Mouse (Mus musculus) cortical plate, adult 2 months (tissue): ENCODE results near the gene Sh3bp5.

Experiments
- CTCF ChIP-seq: fragments of 200-500 bp; IDR thresholded peaks from 2 replicates; pipeline ENCODE4 v1.5.1; 2011; ENCODE audit warnings: mild to moderate bottlenecking, control low read depth, low read length; ENCODE audit not compliant: insufficient read depth; ENCODE audit errors: extremely low read depth
- POLR2A ChIP-seq: fragments of 200-500 bp; IDR thresholded peaks from 2 replicates; pipeline ENCODE4 v1.6.1; 2011; ENCODE audit warnings: mild to moderate bottlenecking, low read length, control low read depth; ENCODE audit not compliant: insufficient read depth; ENCODE audit errors: extremely low read depth

DNA sequence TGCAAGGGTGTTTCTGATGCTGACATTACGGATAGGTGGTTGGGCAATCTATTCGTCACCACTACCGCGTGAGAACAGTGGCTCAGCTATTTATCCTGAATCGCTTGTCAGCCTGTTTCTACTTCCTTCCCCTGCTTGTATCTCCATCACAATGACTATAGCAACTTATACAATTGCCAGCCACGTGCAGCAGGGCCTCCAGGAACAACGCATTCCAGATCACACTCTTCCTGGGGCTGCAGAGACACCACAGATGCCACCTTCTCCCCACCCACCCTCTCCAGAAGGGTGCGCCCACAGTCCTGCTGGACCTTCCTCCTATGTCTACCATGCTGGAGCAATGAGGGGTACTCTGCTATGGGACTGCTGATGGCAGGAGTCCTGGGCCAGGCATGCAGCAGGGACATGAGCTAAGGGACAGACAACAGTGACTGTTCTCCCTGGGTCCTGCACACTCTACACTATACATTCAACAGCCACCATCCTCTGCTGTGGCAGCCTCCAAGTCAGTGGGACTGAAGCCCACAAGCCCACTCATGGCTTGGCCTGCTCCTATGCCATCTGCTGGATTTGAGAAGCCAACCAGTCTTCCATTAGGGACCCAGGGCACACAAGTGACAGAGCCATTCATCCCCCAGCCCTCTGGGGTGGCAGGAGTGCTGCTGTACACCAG, 42.9 kb downstream of the Sh3bp5 start:
- no peak for TF ChIP-seq CTCF
- no peak for TF ChIP-seq POLR2A
